Mouse (Mus musculus) CH12.LX (cell line): ENCODE results near the gene 3110082J24Rik. TPM values are rescaled to one million over a fixed set of nuclear protein-coding genes. Genes with fewer than 3 reads are reported as not detected.

Source experiments
- DNase-seq: peaks from one replicate; pipeline ENCODE4 v3.0.0-alpha.2; 2013; ENCODE audit errors: extremely low read depth
- H3K27ac ChIP-seq: 2 replicates; pipeline ENCODE4 v1.5.1; 2012; ENCODE audit warnings: low read depth, mild to moderate bottlenecking, control low read depth, moderate library complexity; ENCODE audit not compliant: insufficient read depth
- H3K27me3 ChIP-seq: replicated peaks from 2 replicates; pipeline ENCODE3; 2012; ENCODE audit warnings: inconsistent platforms
- H3K36me3 ChIP-seq, 2 experiments: replicated peaks in 1 of 2; 2 replicates each; pipeline versions ENCODE3 to v1.6.1; 2012; ENCODE audit warnings: inconsistent platforms in 1 of 2, low read length in 1 of 2, mild to moderate bottlenecking in 1 of 2, mixed read lengths in 1 of 2, moderate library complexity in 1 of 2; ENCODE audit not compliant: control insufficient read depth in 1 of 2, insufficient read depth in 1 of 2
- H3K4me1 ChIP-seq, 2 experiments: 2 replicates each; pipeline ENCODE4 v1.6.1; 2012; ENCODE audit warnings: inconsistent platforms in 1 of 2, moderate library complexity in 1 of 2; ENCODE audit not compliant: insufficient read depth in 2 of 2, control insufficient read depth in 1 of 2
- H3K4me2 ChIP-seq: 2 replicates; pipeline ENCODE4 v1.6.1; 2012; ENCODE audit warnings: low read depth, mild to moderate bottlenecking, control low read depth; ENCODE audit not compliant: poor library complexity, insufficient read depth, severe bottlenecking
- H3K4me3 ChIP-seq, 3 experiments: fragments of 150-350 bp in 1 of 3; sonication (generic) in 1 of 3; replicated peaks in 1 of 3; 2 replicates each; pipeline versions ENCODE3 to v1.5.1; 2011 to 2012; ENCODE audit warnings: low read depth in 2 of 3, low read length in 2 of 3, mild to moderate bottlenecking in 2 of 3, moderate library complexity in 2 of 3, control low read depth in 1 of 3, improper control_type of control experiment in 1 of 3, inconsistent platforms in 1 of 3, mixed read lengths in 1 of 3; ENCODE audit not compliant: poor library complexity in 1 of 3
- H3K79me2 ChIP-seq: replicated peaks from 2 replicates; pipeline ENCODE4 v1.6.1; 2012; ENCODE audit warnings: mild to moderate bottlenecking, moderate library complexity; ENCODE audit not compliant: control insufficient read depth, poor library complexity, insufficient read depth, severe bottlenecking; ENCODE audit errors: extremely low read depth
- H3K9ac ChIP-seq: 2 replicates; pipeline ENCODE4 v1.6.1; 2012; ENCODE audit warnings: low read depth, mild to moderate bottlenecking, control low read depth, moderate library complexity; ENCODE audit not compliant: insufficient read depth
- H3K9me3 ChIP-seq: replicated peaks from 2 replicates; pipeline ENCODE3; 2012; ENCODE audit warnings: low read length, inconsistent platforms, mixed read lengths
- CHD1 ChIP-seq: IDR thresholded peaks from 2 replicates; pipeline ENCODE4 v1.6.1; 2012; ENCODE audit warnings: low read depth, low read length, improper control_type of control experiment, inconsistent platforms
- CTCF ChIP-seq, 2 experiments: IDR thresholded peaks in 1 of 2; conservative IDR thresholded peaks in 1 of 2; 2 replicates each; pipeline ENCODE4 v1.5.1; 2011 to 2012; ENCODE audit warnings: low read depth in 2 of 2, low read length in 2 of 2, improper control_type of control experiment in 1 of 2, inconsistent platforms in 1 of 2, mild to moderate bottlenecking in 1 of 2, moderate library complexity in 1 of 2
- EP300 ChIP-seq: IDR thresholded peaks from 2 replicates; pipeline ENCODE4 v1.6.1; 2011; ENCODE audit warnings: low read length, improper control_type of control experiment
- HCFC1 ChIP-seq: IDR thresholded peaks from 2 replicates; pipeline ENCODE4 v1.6.1; 2012; ENCODE audit warnings: low read depth, mild to moderate bottlenecking, inconsistent platforms, low read length, improper control_type of control experiment
- IRF4 ChIP-seq: IDR thresholded peaks from 2 replicates; pipeline ENCODE4 v1.6.1; 2014; ENCODE audit warnings: low read depth, mild to moderate bottlenecking, inconsistent platforms, low read length, improper control_type of control experiment
- KAT2A ChIP-seq: IDR thresholded peaks from 2 replicates; pipeline ENCODE4 v1.6.1; 2012; ENCODE audit warnings: low read length, improper control_type of control experiment, inconsistent platforms; ENCODE audit not compliant: insufficient replicate concordance
- MAFK ChIP-seq: IDR thresholded peaks from 2 replicates; pipeline ENCODE4 v1.6.1; 2011; ENCODE audit warnings: low read length, improper control_type of control experiment; ENCODE audit not compliant: insufficient replicate concordance
- MAX ChIP-seq: IDR thresholded peaks from 2 replicates; pipeline ENCODE4 v1.6.1; 2011; ENCODE audit warnings: low read length, improper control_type of control experiment
- MEF2A ChIP-seq: IDR thresholded peaks from 2 replicates; pipeline ENCODE4 v1.6.1; 2014; ENCODE audit warnings: low read depth, mild to moderate bottlenecking, inconsistent platforms, low read length, improper control_type of control experiment, borderline replicate concordance
- MYC ChIP-seq: IDR thresholded peaks from 2 replicates; pipeline ENCODE4 v1.6.1; 2011; ENCODE audit warnings: low read depth, mild to moderate bottlenecking, improper control_type of control experiment, low read length
- PAX5 ChIP-seq: IDR thresholded peaks from 2 replicates; pipeline ENCODE4 v1.6.1; 2012; ENCODE audit warnings: low read length, inconsistent platforms, mixed read lengths
- RAD21 ChIP-seq: IDR thresholded peaks from 2 replicates; pipeline ENCODE4 v1.6.1; 2011; ENCODE audit warnings: low read depth, mild to moderate bottlenecking, low read length, improper control_type of control experiment, moderate library complexity
- SIN3A ChIP-seq: IDR thresholded peaks from 2 replicates; pipeline ENCODE4 v1.6.1; 2012; ENCODE audit warnings: low read length, improper control_type of control experiment, inconsistent platforms
- SMC3 ChIP-seq: IDR thresholded peaks from 2 replicates; pipeline ENCODE4 v1.6.1; 2011; ENCODE audit warnings: low read depth, low read length, improper control_type of control experiment
- TCF12 ChIP-seq: IDR thresholded peaks from 2 replicates; pipeline ENCODE4 v1.6.1; 2014; ENCODE audit warnings: low read depth, mild to moderate bottlenecking, inconsistent platforms, low read length, improper control_type of control experiment
- UBTF ChIP-seq: IDR thresholded peaks from 2 replicates; pipeline ENCODE4 v1.6.1; 2012; ENCODE audit warnings: low read depth, mild to moderate bottlenecking, inconsistent platforms, low read length, improper control_type of control experiment, moderate library complexity
- USF2 ChIP-seq: conservative IDR thresholded peaks from 2 replicates; pipeline ENCODE4 v1.6.1; 2011; ENCODE audit warnings: low read depth, low read length, improper control_type of control experiment
- ZC3H11A ChIP-seq: IDR thresholded peaks from 2 replicates; pipeline ENCODE4 v1.6.1; 2012; ENCODE audit warnings: low read depth, mild to moderate bottlenecking, inconsistent platforms, low read length, improper control_type of control experiment
- ZNF384 ChIP-seq: IDR thresholded peaks from 2 replicates; pipeline ENCODE4 v1.6.1; 2012; ENCODE audit warnings: low read depth, low read length, improper control_type of control experiment, inconsistent platforms
- dilution Hi-C: fragments of 300-500 bp; cut with MboI; formaldehyde crosslinking; loops from 2 replicates; pipeline ENCODE4 v1.14.3; 2020; ENCODE audit warnings: low sequenced_read_pairs; ENCODE audit not compliant: extremely low pct_unique_long_range_greater_than_20kb, extremely low pct_ligation_motif_present
- in situ Hi-C: fragments of 300-500 bp; cut with MboI; formaldehyde crosslinking; loops from 3 replicates; pipeline ENCODE4 v1.14.3; 2019; ENCODE audit warnings: low sequenced_read_pairs, low pct_ligation_motif_present, low pct_unique_long_range_greater_than_20kb, mixed read lengths
- polyA plus RNA-seq: library from polyadenylated mRNA; unstranded; fragments of >175 nt; gene quantifications from 2 replicates; pipeline ENCODE4 v1.2.1, GENCODE M21; 2012; ENCODE audit warnings: low read depth; ENCODE audit not compliant: insufficient read length
- total RNA-seq, 2 experiments: library from RNA; depleted of rRNA; stranded (reverse); fragments of 300-350 nt in 1 of 2; fragments of >200 nt in 1 of 2; gene quantifications; 2 replicates each; pipeline ENCODE4 v1.2.3; 2012 to 2014

Gene 3110082J24Rik
- total and polyA plus RNA-seq, 3 experiments: not detected

DNA sequence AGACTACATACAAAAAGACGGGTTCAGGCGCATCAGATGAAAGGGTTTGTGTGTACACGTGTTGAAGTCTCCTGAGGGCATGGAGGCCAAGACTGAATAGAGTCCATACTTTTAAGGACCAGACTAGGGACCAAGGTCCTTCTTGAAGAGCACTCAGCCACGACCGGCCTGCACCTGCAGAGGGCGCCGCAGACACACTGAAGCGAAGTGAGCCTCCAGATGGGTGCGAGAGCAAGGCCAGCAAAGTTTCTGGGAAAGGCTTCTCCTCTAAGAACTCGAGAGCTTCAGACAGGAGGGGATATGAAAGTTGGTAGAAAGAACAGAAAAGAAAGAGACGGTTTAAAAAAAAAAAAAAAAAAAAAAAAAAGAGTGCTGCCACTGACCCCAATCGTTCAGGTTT is 1.5 kb downstream of the 3110082J24Rik start:
- dilution Hi-C loops (no loop called here), in situ Hi-C loops (no loop called here)
- Histone ChIP-seq H3K36me3 (peaks cover 0 to 3% of the 10 kb centered on the region in 2 experiments), H3K27ac (no peak overlapping the region), H3K4me3 (no peak overlapping the region), H3K4me1 (peaks cover 0 to 4% of the 10 kb centered on the region in 2 experiments; a peak in 1 of 4 replicates), H3K4me2 (0 out of 2 replicates have a peak overlapping the region, but pooled peaks have one; percentile 69), H3K79me2 (no peaks in the 10 kb centered on the region), H3K27me3 (peaks cover 4% of the 10 kb centered on the region), H3K9me3 (peaks cover 25% of the 10 kb centered on the region), H3K9ac (no peak overlapping the region)
- DNase-seq: peak; percentile 24
- TF ChIP-seq SMC3: peak; percentile 44
- 0 out of 2 replicates have a peak, but pooled peaks have one; percentile 25 for TF ChIP-seq SIN3A
- no peak for TF ChIP-seq MEF2A
- peak; percentile 73 for TF ChIP-seq ZNF384
- TF ChIP-seq CTCF (conservative IDR thresholded peaks at IDR 0.05 in 1 of 2, IDR thresholded peaks at IDR 0.05 in 1 of 2; ENCODE audit: low read depth in 2 of 2, low read length in 2 of 2): peak in 1 of 2 experiments; percentile 70; a peak in 2 of 4 replicates
- TF ChIP-seq RAD21: peak; percentile 60

- TF ChIP-seq ZC3H11A (no peak), CHD1 (no peak), UBTF (no peak), KAT2A (no peak), PAX5 (no peak), HCFC1 (no peak), TCF12 (no peak), MEF2A (no peak), SIN3A (no peak), MAFK (no peak), MYC (no peak), EP300 (no peak), IRF4 (no peak), MAX (no peak), USF2 (no peak)
- no peak overlapping the region for H3K4me3 ChIP-seq
- in situ Hi-C loops: no loop called here
- no peak overlapping the region for H3K9ac ChIP-seq
- H3K36me3 ChIP-seq: peaks cover 0 to 8% of the 10 kb centered on the region in 2 experiments
- H3K9me3 ChIP-seq: peaks cover 29% of the 10 kb centered on the region
- H3K4me1 ChIP-seq: peaks cover 2 to 4% of the 10 kb centered on the region in 2 experiments; a peak in 2 of 4 replicates
- DNase-seq: no peak
- H3K27ac ChIP-seq: no peak overlapping the region
- H3K79me2 ChIP-seq: no peaks in the 10 kb centered on the region
- no peak overlapping the region for H3K4me2 ChIP-seq
- dilution Hi-C loops: no loop called here
- H3K27me3 ChIP-seq: peaks cover 4% of the 10 kb centered on the region
Observed at GRCm38 (mm10) chr5:30103340-30103739, 2.5 kb downstream of the 3110082J24Rik start.
